Mouse (Mus musculus): Measurements from ENCODE around the gene Fktn. TPM values are rescaled to one million over a fixed set of nuclear protein-coding genes. Genes with fewer than 3 reads are reported as not detected.
"Not testable (repeated sequence)": the region's sequence is repeated elsewhere in the genome, so short reads cannot be mapped to it uniquely, and the experiment has no call there.

Gene Fktn
- total RNA-seq (2021), result 10 to 100 TPM; 27.4 to 28.2 TPM
- long read RNA-seq, experiment 1, full-length matches to known transcripts, result 17 of 32 reads
- long read RNA-seq, experiment 1, partial matches to known transcripts, result 7 of 32 reads
- long read RNA-seq, experiment 1, other reads (novel, unspliced or antisense), result 8 of 32 reads
- long read RNA-seq, experiment 2, full-length matches to known transcripts, result 18 of 32 reads
- long read RNA-seq, experiment 2, partial matches to known transcripts, result 8 of 32 reads
- long read RNA-seq, experiment 2, other reads (novel, unspliced or antisense), result 6 of 32 reads

- TF ChIP-seq CTCF (IDR thresholded peaks at IDR 0.05), result no peak
- intact Hi-C loops (cut with DNase I), result loop anchor here (2.0 kb wide), 1 partner anchor 83 kb away; the partner anchor contains the start of gene Fsd1l
- Histone ChIP-seq H3K4me3 (peak within 1 kb of the TSS; percentile 92), H3K27ac (peak within 1 kb of the TSS; percentile 95)
- DNase-seq (ENCODE audit: extremely low spot score in 1 of 2, low spot score in 2 of 2), result no peak
Measured at GRCm38 (mm10) chr4:53713704-53714050, at the start of gene Fktn. Gene Fktn, plus strand, starts transcription at chr4:53713998.

DNA sequence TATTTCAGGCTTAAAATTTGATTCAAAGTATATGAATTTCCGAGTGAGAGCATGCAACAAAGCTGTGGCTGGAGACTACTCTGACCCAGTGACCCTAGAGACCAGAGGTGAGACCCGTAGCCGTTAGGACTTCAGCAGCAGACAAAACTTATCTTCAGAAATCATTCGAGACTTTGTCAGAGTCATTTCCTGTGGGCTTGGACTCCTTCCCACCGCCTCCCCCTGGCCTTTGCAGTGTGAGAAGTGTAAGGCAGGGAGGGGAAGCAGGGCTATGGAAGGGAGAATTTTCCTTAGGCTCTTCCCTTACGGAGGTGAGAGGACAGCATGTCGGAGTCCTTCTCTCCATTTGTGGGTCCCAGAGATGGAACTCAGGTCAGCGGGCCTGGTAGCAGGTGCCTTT, 31.7 kb upstream of the Fktn start:
- Histone ChIP-seq H3K27ac (no peak overlapping the region), H3K4me3 (no peak overlapping the region)
- DNase-seq (ENCODE audit: extremely low spot score in 1 of 2, low spot score in 2 of 2), result no peak
- TF ChIP-seq CTCF (IDR thresholded peaks at IDR 0.05), result no peak
- intact Hi-C loops (cut with DNase I), result no loop called here

- TF ChIP-seq CTCF (IDR thresholded peaks at IDR 0.05), result no peak
- intact Hi-C loops (cut with DNase I), result no loop called here
- H3K4me3 ChIP-seq, result no peak overlapping the region
Measured at GRCm38 (mm10) chr4:53688965-53689364, 24.8 kb upstream of the Fktn start.

DNA sequence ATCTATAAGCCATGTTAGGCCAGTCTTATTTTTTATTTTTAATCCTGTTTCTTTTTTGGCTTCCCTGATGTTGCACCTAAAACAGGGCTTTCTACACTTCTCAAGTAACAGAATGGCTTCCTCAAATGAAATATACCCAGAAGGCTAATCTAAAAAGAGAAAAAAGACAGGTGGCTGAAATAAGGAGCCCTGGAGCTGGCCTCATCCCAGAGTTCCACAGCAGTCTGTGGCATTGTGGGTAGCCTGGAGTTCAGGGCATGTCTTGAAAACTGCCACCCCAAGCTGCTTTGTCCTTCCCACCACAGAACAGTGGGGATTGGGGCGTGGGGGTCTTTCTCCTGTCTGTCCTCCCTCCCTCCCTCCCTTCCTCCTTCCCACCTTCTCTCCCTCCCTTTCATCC, 22.4 kb upstream of the Fktn start:
- no peak overlapping the region for H3K4me3 ChIP-seq
- intact Hi-C loops (cut with DNase I), result no loop called here
- H3K27ac ChIP-seq, result no peak overlapping the region; the same call in 1 of the 2 replicates
- no peak for TF ChIP-seq CTCF (IDR thresholded peaks at IDR 0.05)
- DNase-seq (ENCODE audit: extremely low spot score in 1 of 2, low spot score in 2 of 2), result no peak

More at GRCm38 (mm10) chr4:53688965-53689364, 24.8 kb upstream of the Fktn start:
- no peak for DNase-seq (ENCODE audit: extremely low spot score in 1 of 2, low spot score in 2 of 2)
- H3K27ac ChIP-seq, result no peak overlapping the region

- H3K27ac ChIP-seq; DNase-seq (ENCODE audit: extremely low spot score in 1 of 2, low spot score in 2 of 2); H3K4me3 ChIP-seq; intact Hi-C loops (cut with DNase I): not testable (repeated sequence)
Measured at GRCm38 (mm10) chr4:53709166-53709565, 4.6 kb upstream of the Fktn start.

DNA sequence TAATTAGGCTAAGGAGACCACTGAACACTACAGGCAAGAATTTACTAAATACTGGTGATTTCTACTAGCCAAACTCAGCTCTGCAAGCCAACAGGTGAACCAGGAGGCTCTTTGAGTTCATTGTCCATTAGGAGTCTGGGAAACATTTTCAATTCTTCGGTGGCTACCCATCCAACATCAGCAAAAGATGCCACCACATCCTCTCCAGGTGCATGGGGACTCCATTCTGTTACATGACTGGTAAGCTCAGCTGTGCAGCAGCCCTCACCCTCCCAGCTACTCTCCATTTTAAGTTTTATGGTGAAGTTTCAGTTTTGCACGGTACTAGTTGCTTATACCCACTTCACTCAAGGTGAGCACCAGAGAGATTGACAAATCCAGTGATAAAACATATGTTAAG, 3.8 kb upstream of the Fktn start:
- no peak overlapping the region for H3K27ac ChIP-seq
- intact Hi-C loops (cut with DNase I), result no loop called here
- TF ChIP-seq CTCF (IDR thresholded peaks at IDR 0.05), result no peak
- DNase-seq (ENCODE audit: extremely low spot score in 1 of 2, low spot score in 2 of 2), result no peak
- H3K4me3 ChIP-seq, result no peak overlapping the region

DNA sequence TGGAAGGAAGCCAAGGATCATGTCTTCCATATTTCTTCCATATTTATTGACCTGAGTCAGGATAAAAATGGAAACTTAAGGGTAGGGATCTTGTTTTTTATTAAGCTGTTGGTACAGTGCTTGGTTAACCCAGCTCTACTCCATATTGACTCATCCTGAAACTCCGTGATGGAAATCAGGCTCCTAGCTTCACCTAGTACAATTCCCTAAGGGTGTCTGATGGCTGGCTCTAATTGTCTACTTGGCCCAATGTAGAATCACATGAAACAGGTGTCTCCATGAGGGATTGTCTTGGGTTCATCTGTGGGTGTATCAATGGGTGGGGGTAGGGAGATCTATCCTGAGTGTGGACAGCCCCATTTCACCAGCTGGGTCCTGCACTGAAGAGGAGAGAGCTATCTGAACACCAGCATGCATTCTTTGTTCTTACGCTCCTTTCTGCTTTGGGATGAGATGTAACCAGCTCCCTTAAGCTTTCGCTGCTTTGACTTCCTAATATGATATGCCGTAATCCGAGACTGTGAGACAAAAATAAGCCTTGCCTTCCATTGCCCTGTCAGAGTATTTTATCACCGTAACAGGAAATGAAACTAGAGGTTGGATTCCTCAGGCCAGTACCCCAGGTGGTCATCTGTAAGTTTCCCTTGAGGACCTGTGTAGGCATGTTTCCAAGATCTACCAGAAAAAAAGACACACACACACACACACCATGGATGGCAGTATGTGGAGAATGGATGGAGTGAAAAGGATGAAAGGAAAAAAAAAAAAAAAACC, 3.1 kb upstream of the Fktn start:
- no peak for DNase-seq (ENCODE audit: extremely low spot score in 1 of 2, low spot score in 2 of 2)
- Histone ChIP-seq H3K27ac (no peak overlapping the region), H3K4me3 (no peak overlapping the region)
- intact Hi-C loops (cut with DNase I), result no loop called here
- no peak for TF ChIP-seq CTCF (IDR thresholded peaks at IDR 0.05)

DNA sequence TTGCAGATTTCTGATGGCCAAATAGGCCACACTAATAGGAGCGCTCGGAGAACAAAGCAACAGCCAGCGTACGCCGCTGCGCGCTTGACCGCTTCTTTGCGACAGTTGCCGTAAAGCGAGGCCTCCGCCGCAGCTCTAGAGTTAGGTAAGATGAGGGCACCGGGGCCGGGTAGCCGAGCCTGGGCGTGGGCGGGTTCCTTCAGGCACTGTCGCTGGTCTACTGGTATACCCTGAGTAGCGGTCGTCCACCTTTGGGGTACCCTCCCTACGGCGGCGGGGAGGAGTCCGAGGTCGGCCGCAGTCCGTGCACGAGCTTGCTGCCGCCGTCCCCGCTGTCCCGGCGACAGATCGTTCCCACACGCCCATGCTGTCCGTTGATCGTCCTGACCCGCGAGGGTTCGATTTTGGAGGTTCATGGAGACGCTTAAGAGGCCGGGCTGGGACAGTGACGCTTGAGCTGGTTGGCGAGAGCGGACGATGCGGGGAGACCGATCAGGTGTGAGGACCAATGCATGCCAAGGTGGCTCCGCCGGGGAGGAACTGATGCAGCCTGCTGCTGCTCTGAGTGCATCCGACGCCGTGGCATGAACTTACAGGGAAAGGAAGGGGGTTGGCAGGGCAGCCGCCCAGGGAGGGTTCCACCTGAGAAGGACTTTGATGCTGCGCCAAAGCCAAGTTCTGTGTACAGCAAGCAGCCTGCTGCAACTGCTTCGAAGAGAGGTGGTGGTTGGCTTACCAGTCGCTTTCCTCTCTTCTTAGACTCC, 435 bp downstream of the Fktn start:
- TF ChIP-seq CTCF (IDR thresholded peaks at IDR 0.05), result no peak
- DNase-seq (ENCODE audit: extremely low spot score in 1 of 2, low spot score in 2 of 2), result peak; percentile 90 to 91
- intact Hi-C loops (cut with DNase I), result loop anchor here (2.0 kb wide), 1 partner anchor 83 kb away; the partner anchor contains the start of gene Fsd1l
- H3K4me3 ChIP-seq, result peak overlapping the region; percentile 92
- H3K27ac ChIP-seq, result peak overlapping the region; percentile 95

DNA sequence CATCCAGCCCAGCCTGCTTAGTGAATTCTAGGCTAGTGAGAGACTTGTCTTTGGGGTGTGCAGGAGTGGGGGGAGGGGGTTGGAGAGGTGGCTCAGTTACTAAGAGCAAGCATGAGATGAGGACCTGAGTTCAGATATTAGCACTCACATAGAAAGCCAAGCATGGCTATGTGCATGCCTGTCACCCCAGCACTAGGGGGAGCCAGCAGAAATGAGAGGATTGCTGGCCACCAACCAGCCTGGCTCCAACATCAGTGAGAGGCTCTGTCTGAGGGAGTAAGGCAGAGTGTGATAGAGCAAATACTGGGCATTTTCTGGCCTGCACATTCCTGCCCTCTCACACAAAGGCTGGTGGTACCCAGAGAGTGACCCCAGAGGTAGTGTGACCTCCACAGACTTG, 2.2 kb downstream of the Fktn start:
- Histone ChIP-seq H3K4me3 (no peak overlapping the region), H3K27ac (no peak overlapping the region)
- peak; percentile 44 for TF ChIP-seq CTCF (IDR thresholded peaks at IDR 0.05)
- intact Hi-C loops (cut with DNase I), result loop anchor here (2.0 kb wide), 1 partner anchor 85 kb away; the partner anchor contains the start of gene Fsd1l
- no peak for DNase-seq (ENCODE audit: extremely low spot score in 1 of 2, low spot score in 2 of 2)

GRCm38 (mm10) chr4:53717546-53717945, 3.7 kb downstream of the Fktn start:
- DNase-seq (ENCODE audit: extremely low spot score in 1 of 2, low spot score in 2 of 2), result no peak
- no peak for TF ChIP-seq CTCF (IDR thresholded peaks at IDR 0.05)
- H3K4me3 ChIP-seq, result no peak overlapping the region
- no peak overlapping the region for H3K27ac ChIP-seq
- intact Hi-C loops (cut with DNase I), result no loop called here

GRCm38 (mm10) chr4:53718261-53718660, 4.5 kb downstream of the Fktn start:
- no peak for DNase-seq (ENCODE audit: extremely low spot score in 1 of 2, low spot score in 2 of 2)
- Histone ChIP-seq H3K4me3 (no peak overlapping the region), H3K27ac (no peak overlapping the region)
- intact Hi-C loops (cut with DNase I), result no loop called here
- no peak for TF ChIP-seq CTCF (IDR thresholded peaks at IDR 0.05)

- Histone ChIP-seq H3K4me3 (no peak overlapping the region), H3K27ac (no peak overlapping the region)
- no peak for DNase-seq (ENCODE audit: extremely low spot score in 1 of 2, low spot score in 2 of 2)
- no peak for TF ChIP-seq CTCF (IDR thresholded peaks at IDR 0.05)
- intact Hi-C loops (cut with DNase I), result no loop called here
Measured at GRCm38 (mm10) chr4:53722506-53722905, 8.7 kb downstream of the Fktn start.

GRCm38 (mm10) chr4:53726100-53726499, 12.3 kb downstream of the Fktn start:
- intact Hi-C loops (cut with DNase I); DNase-seq (ENCODE audit: extremely low spot score in 1 of 2, low spot score in 2 of 2); H3K4me3 ChIP-seq; H3K27ac ChIP-seq: not testable (repeated sequence)
